In genomic region chr10:8176351-8177053, GRCm38 (mm10) we compare ENCODE assay signal across 9 mouse cellular contexts.
A peak's percentile ranks its signal among the peaks of the same experiment; 100 is the strongest.
DNase-seq lines count a peak whose midpoint lies in the region; ATAC-seq and TF ChIP-seq lines count a peak whose summit lies in the region.
"Had no signal": no experiment of that assay in that cellular context is flagged by ENCODE, and none has a peak within 500 bp of the region (broad histone marks: within the 10 kb centered on the region; RNA-seq: fewer than 3 reads in every experiment).

No protein-coding gene starts in this region.

- no peak for DNase-seq in frontal cortex, postnatal 25 days (ENCODE audit: low spot score in 2 of 2)
- peak; percentile 37 to 56 for DNase-seq in right cerebral cortex, adult 2 months (ENCODE audit: low spot score in 2 of 2)
- DNase-seq in right cerebral cortex, postnatal 36 days (ENCODE audit: low spot score in 2 of 2): no peak
- DNase-seq in layer of hippocampus, adult 9-11 months: peak; percentile 48
- DNase-seq in ovary, postnatal 36 days (ENCODE audit: low spot score): peak; percentile 8
- no peak for DNase-seq in cerebellum, adult 2 months
- DNase-seq in kidney, adult 18-20 months: no peak

- peak; percentile 32 for ATAC-seq in frontal cortex, adult (ENCODE audit: low TSS enrichment)

- H3K27ac ChIP-seq in cerebellum, adult 2 months (ENCODE audit: insufficient read depth, low read length): no peak overlapping the region

- no peak for TF ChIP-seq POLR2A in cerebellum, adult 2 months (IDR thresholded peaks at IDR 0.05; ENCODE audit: borderline replicate concordance, insufficient read depth, low read length)

- H3K4me1 ChIP-seq in cerebellum, adult 2 months (ENCODE audit: control insufficient read depth, insufficient read depth, low read length): no peaks in the 10 kb centered on the region

- no peak for TF ChIP-seq CTCF in cerebellum, adult 2 months (IDR thresholded peaks at IDR 0.05; ENCODE audit: borderline replicate concordance, insufficient read depth, low read depth, low read length)

- no peaks in the 10 kb centered on the region for H3K27me3 ChIP-seq in cerebellum, adult 2 months (ENCODE audit: control insufficient read depth, insufficient read depth, low read length)

- WGBS in cerebellum, adult 2 months: 32% methylated on average over 13 of the region's 13 CpGs

- H3K4me3 ChIP-seq in cerebellum, adult 2 months (replicated peaks; ENCODE audit: insufficient read depth, low read depth, low read length): no peak overlapping the region
- H3K4me3 ChIP-seq: myocyte had no signal

Comparison
In these comparisons a context has a peak if more than half of its experiments do, and no peak if none do; other contexts are left out.
1. DNase-seq: peak in right cerebral cortex, adult 2 months (2 of 2), layer of hippocampus, adult 9-11 months (single experiment) and ovary, postnatal 36 days (single experiment); none in frontal cortex, postnatal 25 days (0 of 2), right cerebral cortex, postnatal 36 days (0 of 2), cerebellum, adult 2 months (0 of 2) and kidney, adult 18-20 months (single experiment).